Mouse (Mus musculus) 416B (cell line): ENCODE measurements at regions not wholly inside any gene's neighbourhood (a gene's known extent, or its start where the extent isn't known, plus 50 kb on each side); places are given as distances from the start of the nearest gene placed in this dataset.

Source experiments
- DNase-seq: peaks from one replicate; pipeline ENCODE4 v3.0.0; 2011; ENCODE audit warnings: low read depth

DNA sequence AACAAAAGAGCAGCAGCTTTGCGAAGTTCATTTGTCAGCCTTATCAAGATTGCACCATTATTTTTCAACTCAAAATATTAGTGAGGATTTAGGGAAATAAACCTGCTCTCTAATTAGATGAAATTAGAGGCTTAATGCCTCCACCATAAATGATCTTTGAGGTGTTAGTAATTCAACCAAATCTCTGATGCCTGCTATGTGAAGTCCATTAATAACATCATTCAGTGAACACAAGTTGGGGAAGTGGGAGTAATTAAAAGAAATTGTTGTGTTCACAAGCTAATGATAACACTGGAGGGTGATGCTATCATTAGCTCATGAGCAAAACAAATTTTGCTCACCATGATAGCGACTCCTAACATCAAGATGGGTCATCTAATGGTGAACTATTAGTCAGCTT is 246.0 kb downstream of the Ttc6 start:
- no peak for DNase-seq

DNA sequence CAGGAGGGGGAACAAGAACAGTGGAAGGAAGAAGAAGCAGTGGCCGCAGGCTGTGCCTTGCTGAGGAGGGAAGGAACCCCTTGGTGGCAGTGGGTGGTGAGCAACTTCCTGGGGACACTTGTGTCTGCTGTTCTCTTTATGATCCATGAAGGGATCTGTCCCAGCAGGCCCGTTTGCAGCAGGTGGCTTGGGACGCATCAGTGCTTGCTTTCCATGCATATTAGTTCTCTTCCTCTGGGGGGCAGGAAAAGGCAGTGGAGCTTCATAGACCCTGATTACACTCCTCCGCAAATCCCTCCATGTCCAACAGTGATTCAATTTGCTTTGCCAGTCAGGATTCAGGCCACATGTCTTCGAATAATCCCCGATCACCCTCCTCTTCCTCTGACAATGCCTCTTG is 259.9 kb downstream of the Ttc6 start:
- DNase-seq, result no peak

DNA sequence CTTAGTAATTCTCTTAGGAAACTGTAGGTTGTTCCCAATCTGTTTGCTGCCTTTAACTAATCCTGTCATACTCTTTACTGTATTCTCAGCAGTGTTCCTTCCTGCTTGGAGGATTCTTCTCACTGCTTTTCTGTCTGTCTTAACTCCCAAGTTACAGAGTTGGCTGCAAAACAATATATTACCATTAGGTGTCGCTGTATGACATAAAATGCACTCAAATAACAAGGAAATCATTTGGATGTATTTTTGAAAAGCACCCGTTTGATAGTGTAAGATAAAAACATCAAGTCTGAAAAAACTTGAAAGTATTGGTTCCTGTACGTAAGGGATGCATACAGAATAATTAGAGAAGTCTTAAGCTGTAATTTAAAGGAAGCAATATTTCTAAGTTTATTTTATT is 261.8 kb downstream of the Ttc6 start:
- DNase-seq, result peak; percentile 88

DNA sequence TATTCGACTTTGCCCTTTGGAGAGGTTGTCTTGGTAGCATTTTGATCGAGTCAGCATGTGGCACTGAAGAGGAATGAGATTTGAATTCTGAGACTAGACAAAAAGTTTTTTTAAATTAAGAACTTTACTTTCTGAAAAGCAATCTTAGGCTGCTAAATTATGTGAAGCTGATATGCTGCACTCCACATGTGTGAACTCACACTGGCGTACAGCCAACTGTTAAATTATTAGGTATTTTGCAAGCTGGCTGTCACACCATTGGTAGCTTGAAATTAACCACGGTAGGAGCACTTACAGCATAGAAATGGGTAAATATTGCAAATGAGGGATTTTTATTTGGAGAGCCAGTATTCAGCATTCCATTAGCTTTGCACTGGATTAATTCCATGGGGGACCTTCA is 278.9 kb downstream of the Ttc6 start:
- DNase-seq, result no peak

DNA sequence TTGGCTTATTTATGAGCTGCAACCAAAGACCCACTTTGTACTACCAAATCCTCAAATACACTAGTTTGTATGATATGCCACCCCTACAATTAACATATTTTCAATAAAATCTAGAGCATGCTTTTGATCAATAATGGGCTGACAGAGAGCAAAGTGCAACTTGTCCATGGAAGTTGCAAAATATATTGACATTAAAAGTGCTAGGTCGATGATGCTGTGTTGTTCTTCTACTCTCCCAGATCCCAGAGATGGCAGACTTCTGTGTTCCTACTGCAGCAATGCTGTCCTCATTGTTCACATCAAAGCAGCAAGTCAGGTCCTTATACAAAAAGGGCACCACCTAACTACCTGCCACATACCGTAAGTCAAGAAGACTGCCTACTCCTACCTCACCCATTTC is 307.1 kb downstream of the Ttc6 start:
- no peak for DNase-seq

DNA sequence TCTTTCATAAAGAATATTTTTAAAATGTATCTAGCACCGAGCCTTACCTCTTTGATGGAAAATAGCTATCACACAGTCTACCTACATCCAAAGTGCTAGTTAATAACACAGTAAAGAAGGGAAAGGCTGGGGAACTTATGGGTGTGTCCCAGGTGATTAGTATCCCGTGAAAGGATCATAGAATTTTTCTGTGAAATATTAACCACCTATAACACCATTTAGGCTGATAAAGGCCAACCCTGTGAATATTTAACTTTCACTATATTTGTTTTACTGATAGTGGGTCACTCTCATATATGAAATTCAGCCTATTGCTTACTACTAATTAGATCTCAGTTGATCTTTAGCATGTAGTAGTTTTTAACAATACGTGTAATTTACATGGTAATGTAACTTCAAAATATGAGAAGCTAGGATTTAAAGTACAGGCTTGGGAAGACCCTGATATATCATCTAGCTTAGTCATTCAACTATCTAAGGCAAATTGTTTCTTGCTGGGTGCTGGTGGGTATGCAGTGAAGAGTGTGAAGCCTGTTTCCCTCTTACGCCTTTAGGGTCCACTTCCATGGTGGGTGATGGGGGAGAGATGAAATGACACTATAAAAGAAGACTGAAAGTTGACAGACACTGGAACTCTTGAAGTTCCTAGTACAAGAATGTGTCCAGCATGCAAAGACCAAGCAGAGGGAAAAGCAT is 320.6 kb upstream of the Sstr1 start:
- no peak for DNase-seq

DNA sequence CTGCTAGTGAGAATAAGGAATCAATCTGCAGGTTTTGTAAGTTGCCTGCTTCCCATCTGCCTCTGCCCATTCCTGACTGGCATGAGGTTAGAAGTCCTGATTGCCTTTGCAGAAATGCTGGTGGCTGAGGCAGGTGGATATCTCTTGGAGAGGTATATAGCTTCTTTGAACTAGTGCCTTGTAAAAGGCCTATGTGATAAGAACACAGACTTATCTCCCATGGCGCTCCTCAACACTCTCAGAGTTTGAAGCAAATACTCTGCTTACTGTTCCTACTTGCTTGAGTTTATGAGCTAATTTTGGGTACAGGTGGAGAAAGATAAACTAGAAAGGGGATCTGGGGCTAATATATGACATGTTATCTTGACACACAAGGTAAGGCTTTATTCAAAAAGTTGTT is 320.0 kb upstream of the Sstr1 start:
- no peak for DNase-seq

DNA sequence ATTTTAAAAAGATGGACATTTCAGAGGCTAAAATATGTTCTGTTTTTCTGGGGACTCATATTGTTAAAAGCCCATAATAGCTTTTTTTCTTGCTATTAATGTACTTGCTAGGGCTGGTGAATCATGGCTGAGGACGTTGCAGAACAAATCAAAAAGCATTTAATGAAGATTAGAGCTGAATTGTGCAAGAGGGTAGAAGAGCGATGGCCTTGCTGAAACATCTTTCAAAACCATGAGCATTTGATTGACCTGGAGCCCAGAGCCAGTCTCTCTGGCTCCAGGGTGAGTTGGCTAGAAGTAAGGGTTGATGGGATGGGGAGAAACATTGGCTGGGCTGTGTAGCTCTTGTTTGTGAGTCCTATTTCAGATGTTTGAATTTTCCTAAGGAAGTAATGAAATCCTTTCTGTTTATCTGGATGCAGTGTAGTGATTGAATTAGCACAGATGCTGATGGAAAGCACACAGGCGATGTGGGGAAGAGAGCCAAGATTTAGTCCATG is 313.8 kb upstream of the Sstr1 start:
- DNase-seq, result no peak

DNA sequence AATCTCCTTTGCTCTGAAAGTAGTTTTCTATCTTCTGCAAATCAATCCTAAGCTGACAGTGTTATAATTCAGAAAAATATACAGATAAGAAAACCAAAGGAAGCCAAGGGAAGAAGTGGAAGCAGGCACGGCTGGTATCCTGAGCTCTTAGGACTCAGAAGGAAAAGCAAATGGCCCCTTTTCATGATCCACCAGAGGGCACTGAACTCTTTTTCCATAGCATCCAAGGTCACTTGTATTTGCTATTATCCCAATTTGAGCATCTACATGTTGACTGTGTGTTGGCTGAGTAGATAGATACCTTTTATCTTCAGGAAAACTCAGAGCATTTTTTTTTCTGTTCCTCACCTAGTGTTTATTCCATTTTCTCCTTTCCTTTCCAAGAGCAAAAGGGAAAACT is 306.9 kb upstream of the Sstr1 start:
- no peak for DNase-seq

DNA sequence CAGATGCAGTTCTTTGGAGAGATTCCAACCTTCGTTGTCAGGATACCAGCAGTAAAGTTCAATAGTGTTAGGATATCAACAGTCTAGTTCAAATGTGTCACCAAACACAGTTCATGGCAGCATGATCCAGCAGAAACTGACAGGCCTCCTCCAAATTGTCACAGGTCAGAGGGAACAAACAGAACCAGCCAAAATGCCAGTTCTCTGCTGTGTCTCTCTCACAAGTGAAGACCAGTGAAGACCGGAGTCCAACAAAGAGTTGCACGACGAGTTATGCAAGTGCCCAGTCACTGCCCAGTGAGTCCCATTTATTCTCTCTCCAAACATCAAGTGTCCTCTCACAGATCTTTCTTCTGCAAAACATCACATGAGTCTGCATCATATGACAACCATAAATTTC is 293.4 kb upstream of the Sstr1 start:
- no peak for DNase-seq

DNA sequence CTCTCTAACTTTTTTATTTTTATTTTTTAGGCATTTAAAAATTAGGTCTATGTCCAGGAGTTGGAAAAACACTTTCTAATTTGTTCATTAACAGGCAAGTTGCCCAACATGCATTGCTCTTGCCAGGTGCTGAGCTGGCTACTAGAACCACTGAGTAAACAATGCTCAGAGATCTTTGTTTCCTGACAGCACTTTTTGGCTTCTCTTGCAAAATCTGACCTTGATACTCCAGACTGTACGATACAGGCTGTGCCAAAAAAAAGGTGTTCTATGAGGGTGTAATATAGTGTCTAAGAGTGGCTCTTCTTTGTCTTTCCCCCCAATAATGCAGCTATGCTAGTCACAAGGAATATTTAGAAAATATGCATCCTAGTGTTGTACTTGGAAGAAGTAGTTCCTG is 289.5 kb upstream of the Sstr1 start:
- peak; percentile 16 for DNase-seq

DNA sequence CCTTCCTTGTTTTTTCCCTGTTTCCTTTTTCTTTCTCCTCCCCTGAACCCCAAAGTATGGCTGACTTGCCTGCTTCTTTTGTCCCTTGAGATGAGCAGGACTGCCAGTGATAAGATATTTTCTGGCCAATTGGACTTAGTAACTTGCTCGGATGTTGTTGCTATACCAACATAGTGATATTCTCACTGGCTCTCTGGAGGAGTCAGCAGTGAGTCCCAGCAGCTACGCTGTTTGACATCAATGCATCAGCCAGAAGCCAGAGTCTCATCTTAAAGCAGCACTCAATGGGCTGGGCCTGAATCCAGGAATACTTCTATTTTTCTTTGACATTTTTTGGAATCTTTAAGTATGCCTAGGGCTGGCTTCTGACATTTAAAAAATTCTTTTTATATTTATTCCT is 287.1 kb upstream of the Sstr1 start:
- DNase-seq, result no peak

DNA sequence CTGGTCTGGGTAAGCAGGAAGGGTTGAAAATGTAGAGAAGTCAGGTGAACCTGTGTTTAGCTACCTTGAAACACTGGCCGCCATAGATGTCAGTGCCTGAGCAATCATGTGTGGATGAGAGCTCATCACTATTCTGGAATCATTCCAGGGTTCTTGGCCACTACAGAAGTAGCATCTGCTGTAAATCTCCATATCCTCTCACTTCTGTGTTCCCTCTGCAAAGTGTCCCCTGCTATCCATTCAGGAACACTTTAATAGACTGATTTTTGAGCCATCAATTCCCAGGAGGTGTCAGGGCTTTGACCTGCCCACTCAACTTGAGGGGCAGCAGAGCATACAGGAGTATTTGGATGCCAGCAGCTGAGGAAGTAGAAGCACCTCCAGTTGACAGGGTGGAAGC is 284.7 kb upstream of the Sstr1 start:
- DNase-seq, result no peak

DNA sequence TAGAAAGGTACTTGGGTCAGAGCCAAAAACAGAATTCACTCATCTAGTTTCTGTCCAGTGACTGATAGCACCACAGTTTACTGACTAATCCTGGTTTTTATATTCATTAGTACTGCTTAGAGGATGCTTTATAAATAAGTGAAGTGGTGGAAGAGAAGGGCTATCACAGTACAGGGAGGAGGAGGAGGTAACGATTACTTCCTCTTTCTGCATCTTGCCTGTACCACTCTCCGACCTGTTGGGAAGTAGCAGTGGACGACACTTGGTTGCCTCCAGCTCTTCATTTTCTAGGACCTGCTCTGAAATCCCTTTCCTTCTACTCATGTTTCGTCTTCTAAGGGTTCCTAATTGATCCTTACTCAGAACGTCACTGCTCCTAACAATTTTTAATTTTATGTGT is 283.5 kb upstream of the Sstr1 start:
- DNase-seq, result no peak

DNA sequence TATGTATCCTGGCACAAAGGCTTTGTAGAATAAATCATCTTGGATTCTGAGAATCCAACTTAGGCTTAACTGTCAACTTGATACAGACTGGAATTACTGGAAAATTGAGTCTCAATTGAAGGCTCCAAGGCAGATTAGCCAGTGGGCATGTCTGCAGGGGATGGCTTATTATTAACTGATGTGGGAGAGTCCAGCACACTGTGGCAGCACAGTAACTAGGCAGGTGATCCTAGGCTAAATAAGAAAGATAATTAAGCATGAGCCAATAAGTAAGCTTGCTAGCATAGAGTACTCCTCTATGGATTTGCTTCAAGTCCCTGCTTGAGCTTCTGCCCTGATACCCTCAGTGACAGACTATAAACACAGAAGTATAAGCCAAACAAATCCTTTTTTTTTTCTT is 279.7 kb upstream of the Sstr1 start:
- DNase-seq, result no peak

DNA sequence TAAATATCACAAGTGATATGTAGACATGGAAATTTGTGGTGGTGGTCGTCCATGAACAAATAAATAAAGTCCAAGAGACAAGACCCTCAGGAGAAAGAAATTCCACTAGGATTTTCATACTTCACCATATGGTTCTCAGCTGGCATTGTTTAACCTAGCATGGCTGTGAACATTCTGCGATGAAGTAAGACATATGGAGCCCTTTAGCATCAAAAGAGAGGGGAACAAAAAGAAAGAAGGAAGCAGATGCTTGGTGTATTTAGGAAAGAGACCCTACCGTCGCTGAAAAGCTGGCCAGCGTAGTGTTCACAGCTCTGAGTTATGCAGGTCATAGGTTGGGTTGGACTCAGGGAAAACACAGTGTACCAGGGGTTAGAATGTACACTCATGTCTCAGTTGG is 261.7 kb upstream of the Sstr1 start:
- no peak for DNase-seq

DNA sequence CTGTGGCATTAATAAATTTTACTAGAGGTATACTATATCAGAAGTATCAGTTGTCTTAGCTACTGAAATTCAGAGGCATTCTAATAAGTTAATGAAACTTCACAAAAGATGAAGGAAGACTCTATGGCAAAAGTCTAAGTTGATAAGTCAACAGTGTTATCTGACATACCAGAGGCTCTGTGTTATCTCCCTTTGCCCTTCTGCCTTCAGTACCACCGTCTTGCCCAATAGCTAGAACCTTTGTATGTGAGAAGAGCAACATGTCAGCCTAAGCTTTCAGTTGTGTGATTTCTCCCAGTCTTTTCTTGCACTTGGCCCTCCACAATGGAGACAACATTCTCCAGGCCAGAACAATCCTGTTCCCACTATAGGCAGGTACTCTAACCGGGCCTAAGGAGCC is 253.0 kb upstream of the Sstr1 start:
- no peak for DNase-seq

DNA sequence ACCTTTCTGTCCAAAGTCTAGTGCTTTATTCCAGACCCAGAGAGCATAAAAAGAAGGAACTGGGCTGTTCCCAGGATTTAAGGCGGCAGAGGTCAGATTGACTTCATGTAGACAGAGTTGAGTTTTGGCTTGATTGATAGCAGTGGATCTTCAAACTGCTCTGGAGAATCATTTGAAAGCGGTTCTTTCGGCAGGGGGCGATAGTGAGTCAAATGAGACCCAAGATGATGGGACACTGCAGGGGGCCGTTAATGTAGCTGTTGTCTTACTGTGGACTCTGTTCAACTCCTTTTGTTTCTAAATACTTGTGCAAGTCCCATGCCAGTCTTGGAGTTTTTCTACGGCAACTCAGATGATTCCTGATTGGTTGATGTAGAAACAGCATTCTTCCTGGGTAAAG is 251.4 kb upstream of the Sstr1 start:
- DNase-seq, result peak; percentile 16

DNA sequence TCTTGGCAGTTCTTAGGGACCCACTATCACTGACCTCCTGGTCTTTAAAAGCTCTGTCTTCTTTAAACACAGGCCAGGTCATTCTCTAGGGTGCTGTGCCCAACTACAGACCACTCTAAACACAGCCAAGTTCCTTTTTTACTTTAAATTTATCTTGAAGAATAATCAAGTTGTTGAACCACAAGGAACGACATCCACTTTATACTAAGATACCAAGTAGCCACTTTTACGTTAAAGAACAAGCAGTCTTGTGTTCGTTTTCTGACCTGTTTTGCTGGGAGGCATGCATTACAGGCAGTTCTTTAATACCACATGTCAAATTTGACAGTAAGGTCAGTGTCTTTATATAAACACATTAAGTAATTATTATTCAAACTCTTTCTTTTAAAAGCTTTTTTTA is 242.4 kb upstream of the Sstr1 start:
- DNase-seq, result no peak

DNA sequence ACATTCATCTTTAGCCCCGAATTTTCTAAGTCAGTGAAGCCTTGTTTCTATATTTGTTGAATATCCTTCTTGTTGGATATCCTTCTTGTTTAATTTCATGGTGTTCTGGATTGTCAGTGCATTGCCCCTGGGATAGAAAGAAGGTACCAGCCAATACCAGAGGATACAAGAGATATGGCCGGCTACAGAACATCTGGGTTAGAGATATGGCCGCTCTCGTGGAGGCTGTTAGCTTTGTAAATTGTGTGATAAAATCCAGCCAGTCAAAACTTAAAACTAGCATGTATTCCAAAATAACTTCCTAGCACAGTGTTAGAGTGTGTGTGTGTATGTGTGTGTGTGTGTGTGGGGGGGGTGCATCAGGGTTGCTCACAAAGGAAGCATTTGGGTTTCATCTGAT is 241.4 kb upstream of the Sstr1 start:
- DNase-seq, result no peak

DNA sequence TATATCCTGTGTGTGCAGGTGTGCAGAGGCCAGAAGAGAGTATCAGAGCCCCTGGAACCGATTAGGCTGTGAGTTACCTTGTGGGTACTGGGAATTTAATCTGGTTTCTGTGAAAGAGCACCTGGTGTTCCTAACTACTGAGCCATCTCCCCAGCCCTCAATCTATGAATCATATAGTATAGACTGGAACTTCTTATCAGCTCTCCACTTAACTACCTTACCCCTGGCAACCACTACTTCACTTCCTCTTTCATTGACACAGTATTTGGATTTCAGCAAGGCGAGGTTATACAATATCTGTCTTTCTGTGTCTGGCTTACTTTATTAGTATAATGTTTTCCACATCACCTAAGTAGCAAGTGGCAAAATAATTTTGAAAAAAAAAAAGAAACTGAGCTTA is 239.1 kb upstream of the Sstr1 start:
- DNase-seq, result peak; percentile 40
